Mouse (Mus musculus) adipose tissue, adult 10 weeks (tissue): ENCODE results near the gene Mettl7a3. TPM values are rescaled to one million over a fixed set of nuclear protein-coding genes. Genes with fewer than 3 reads are reported as not detected.

Source experiments
- polyA plus RNA-seq: library from polyadenylated mRNA; stranded (reverse); fragments of 350-450 nt; fragmentation: Illumina TruSeq; extraction: RNeasy Lipid Tissue Mini Kit (QIAGEN cat#74804); gene quantifications from one replicate; pipeline ENCODE4 v1.2.3, GENCODE M21; 2014; ENCODE audit warnings: low read depth, low replicate concordance

Mettl7a3 gene
- polyA plus RNA-seq, result 0.52 TPM

DNA sequence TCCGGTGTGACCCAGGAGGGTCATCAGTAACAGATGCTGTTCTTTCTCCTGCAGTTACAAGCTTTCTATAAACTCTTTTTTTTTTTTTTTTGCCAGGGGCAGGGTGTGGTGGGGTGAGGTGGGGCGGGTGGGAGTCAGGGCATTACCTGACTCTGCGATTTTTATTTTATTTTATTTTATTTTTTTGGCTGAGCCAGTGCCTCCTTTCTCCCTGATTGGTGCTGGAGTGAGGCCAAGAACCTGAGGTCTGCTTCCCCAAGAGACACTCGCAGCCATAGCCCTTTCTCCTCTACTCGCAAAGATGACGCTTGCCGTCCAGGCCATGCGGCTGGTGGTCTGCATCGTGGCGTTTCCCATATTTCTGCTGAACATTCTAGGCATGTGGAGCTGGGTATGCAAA lies at the start of gene Mettl7a3:
Gene Mettl7a3, plus strand, starts transcription at position 301 of the 400 bp plus-strand sequence.

DNA sequence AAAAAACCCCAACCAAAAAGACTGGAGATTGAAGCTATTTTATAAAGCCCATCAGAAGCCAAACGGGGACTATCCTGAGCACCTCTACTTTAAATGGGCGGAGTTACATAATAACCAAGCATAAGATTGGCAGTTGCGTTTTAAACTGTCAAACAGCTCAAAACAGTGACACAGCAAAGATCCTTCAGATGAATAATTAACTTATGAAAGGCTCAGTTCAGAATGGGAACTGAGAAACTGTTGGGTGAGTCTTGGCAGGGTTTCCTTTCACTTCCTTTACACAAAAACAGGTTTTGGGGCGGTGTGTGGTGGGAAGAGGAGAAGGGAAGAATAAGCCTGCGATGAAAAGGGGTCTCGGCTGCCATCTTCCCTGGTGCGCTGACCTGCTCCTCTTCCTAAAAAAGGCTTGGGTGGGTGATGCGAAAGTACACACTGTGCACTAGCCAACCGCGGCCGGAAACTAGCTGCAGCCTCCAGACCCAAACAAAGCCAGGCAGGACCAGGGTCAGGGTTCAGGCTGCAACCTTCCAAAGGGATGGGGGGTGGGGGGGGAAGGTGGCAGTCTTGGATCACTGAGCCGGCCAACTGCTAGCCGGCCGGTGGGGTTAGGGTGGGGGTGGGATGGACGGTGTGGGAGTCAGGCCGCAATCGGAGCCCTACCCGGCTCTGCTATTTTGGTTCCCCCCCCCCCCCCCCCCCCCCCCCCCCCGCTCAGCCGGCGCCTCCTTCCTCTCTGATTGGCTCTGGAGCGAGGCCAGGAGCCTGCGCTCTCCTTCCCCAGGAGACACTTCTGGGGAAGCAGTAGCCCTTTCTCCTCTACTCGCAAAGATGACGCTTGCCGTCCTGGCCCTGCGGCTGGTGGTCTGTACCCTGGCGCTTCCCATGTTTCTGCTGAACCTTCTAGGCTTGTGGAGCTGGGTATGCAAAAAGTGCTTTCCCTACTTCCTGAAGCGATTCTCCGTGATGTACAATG lies 30.4 kb upstream of the Mettl7a3 start, which contains the start of gene Mettl7a1:
Gene Mettl7a1, plus strand, starts transcription at position 122 of the 973 bp plus-strand sequence.

DNA sequence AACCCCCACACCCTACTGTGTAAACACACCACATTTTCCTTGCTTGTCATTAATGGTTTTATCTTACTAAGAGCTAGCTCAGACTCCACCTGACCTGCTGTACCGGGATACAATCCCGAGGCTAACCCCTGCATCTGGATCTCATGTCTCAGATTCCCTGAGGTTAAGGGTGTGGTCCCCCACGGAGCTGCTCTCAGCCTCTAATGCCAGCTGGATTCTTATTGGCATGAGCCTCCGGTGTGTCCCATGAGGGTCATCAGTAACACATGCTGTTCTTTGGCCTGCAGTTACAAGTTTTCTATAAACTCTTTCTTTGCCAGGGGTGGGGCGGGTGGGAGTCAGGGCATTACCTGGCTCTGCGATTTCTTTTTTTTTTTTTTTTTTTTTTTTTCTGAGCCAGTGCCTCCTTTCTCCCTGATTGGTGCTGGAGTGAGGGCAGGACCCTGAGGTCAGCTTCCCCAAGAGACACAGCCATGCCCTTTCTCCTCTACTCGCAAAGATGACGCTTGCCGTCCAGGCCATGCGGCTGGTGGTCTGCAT lies 18.1 kb downstream of the Mettl7a3 start, which contains the start of the genes Methig1 and Mettl7a2:
Gene Methig1, plus strand, starts transcription at position 439 of the 540 bp plus-strand sequence.
Gene Mettl7a2, plus strand, starts transcription at position 490 of the 540 bp plus-strand sequence.

DNA sequence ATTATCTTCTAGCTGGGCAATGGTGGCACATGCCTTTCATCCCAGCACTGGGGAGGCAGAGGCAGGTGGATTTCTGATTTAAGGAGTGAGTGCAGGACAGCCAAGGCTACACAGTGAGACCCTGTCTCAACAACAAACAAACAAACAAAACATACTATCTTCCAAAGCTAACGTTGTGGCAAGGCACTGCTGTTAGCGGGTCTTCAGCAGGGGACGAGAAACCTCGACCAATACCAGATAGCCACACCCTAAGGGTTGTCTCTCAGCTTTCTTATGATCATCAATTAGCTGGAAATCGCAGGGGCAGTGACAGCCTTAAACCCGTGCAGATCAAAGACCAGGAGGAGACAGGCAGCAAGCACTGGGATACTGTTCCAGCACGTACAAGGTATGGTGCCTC lies 29.5 kb downstream of the Mettl7a3 start, which contains the start of gene Higd1c:
Gene Higd1c, plus strand, starts transcription at position 301 of the 400 bp plus-strand sequence.

Other genes with a start within 250 kb of the Mettl7a3 start
- 36.3 TPM for gene Atf1, start 107.1 kb upstream of the Mettl7a3 start, polyA plus RNA-seq
- gene Tmprss12, start 54.1 kb upstream of the Mettl7a3 start, polyA plus RNA-seq, result not detected
- gene Mettl7a1, start 30.8 kb upstream of the Mettl7a3 start, polyA plus RNA-seq, result 595 TPM
- not detected for gene Methig1, start 18.2 kb downstream of the Mettl7a3 start, polyA plus RNA-seq
- gene Mettl7a2, start 18.3 kb downstream of the Mettl7a3 start, polyA plus RNA-seq, result not detected
- not detected for gene Higd1c, start 29.6 kb downstream of the Mettl7a3 start, polyA plus RNA-seq
- gene Gm5475, start 87.2 kb downstream of the Mettl7a3 start, polyA plus RNA-seq, result 0.50 TPM
- gene Slc11a2, start 90.1 kb downstream of the Mettl7a3 start, polyA plus RNA-seq, result 59.2 TPM
- 33.7 TPM for gene Letmd1, start 134.1 kb downstream of the Mettl7a3 start, polyA plus RNA-seq
- gene Csrnp2, start 160.6 kb downstream of the Mettl7a3 start, polyA plus RNA-seq, result 5.0 TPM
- gene Tfcp2, start 217.1 kb downstream of the Mettl7a3 start, polyA plus RNA-seq, result 19.3 TPM